Mouse (Mus musculus): ENCODE data around the gene Ucp3. TPM values are rescaled to one million over a fixed set of nuclear protein-coding genes. Genes with fewer than 3 reads are reported as not detected.

The Ucp3 gene
- polyA plus RNA-seq, 1 experiment: not detected

DNA sequence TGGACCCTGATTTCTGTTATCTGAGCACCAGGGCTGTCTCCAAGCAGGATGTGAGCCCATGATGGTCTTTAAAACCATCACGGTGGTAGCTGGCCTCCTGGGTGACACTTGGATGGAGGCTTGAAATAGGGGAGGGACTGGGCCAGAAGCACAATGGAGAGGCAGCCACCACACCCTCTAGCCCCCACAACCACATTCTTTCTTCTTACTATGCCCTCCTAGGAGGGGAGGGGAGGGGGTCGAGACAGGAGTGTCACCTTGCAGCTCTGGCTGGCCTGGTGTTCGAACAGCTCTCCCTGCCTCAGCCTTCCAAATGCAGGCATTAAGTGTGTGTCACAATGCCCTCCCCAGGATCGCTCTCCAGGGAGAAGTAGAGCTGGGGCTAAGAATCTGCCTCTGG, 24.6 kb downstream of the Ucp3 start:
- Histone ChIP-seq H3K4me1 (ENCODE audit: control insufficient read depth, insufficient read depth, low read length) (peaks cover 4% of the 10 kb centered on the region; the same call in 1 of the 2 replicates), H3K4me3 (ENCODE audit: insufficient read depth, low read length) (no peak overlapping the region), H3K27ac (ENCODE audit: insufficient read depth, low read length) (no peak overlapping the region)
- TF ChIP-seq CTCF (IDR thresholded peaks at IDR 0.05; ENCODE audit: borderline replicate concordance, insufficient read depth, low read length): no peak
- no peak for TF ChIP-seq POLR2A (IDR thresholded peaks at IDR 0.05; ENCODE audit: low read depth, low read length)

DNA sequence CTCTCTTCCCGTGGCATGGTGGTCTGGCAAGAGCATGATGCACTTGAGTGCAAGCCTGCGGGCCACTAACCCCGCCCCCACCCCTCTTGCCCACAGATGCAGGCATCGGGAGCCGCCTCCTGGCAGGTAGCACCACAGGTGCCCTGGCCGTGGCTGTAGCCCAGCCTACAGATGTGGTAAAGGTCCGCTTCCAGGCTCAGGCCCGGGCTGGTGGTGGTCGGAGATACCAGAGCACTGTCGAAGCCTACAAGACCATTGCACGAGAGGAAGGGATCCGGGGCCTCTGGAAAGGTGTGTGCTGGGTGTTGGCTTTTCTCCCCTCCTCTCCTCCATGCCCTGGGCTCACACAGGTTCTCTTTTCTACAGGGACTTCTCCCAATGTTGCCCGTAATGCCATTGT, 25.2 kb downstream of the Ucp3 start:
- H3K27ac ChIP-seq (ENCODE audit: insufficient read depth, low read length): no peak overlapping the region
- peaks cover 4% of the 10 kb centered on the region; the same call in 1 of the 2 replicates for H3K4me1 ChIP-seq (ENCODE audit: control insufficient read depth, insufficient read depth, low read length)
- TF ChIP-seq POLR2A (IDR thresholded peaks at IDR 0.05; ENCODE audit: low read depth, low read length) (no peak), CTCF (IDR thresholded peaks at IDR 0.05; ENCODE audit: borderline replicate concordance, insufficient read depth, low read length) (no peak)
- H3K4me3 ChIP-seq (ENCODE audit: insufficient read depth, low read length): no peak overlapping the region

DNA sequence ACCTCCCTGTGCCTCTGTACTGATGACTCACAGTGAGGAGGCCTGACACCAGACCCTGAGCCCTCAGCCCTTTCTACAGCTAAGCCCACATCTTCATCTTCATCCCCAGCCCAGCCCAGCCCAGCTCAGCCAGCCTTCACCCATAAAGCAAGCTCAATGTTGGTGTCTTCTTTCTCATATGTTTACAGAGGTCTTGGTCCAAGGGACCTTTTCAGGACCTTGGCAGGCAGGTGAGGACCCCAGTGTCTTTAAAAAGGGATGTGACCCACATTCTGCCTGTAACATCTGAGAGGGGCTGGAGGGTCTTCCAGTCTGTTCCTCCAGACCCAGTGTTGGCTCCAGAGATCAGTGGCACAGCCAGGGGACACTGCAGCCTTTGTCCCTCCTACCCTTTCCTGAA, 26.7 kb downstream of the Ucp3 start:
- Histone ChIP-seq H3K4me1 (ENCODE audit: control insufficient read depth, insufficient read depth, low read length) (no peaks in the 10 kb centered on the region), H3K4me3 (ENCODE audit: insufficient read depth, low read length) (no peak overlapping the region), H3K27ac (ENCODE audit: insufficient read depth, low read length) (no peak overlapping the region)
- no peak for TF ChIP-seq CTCF (IDR thresholded peaks at IDR 0.05; ENCODE audit: borderline replicate concordance, insufficient read depth, low read length)
- no peak for TF ChIP-seq POLR2A (IDR thresholded peaks at IDR 0.05; ENCODE audit: low read depth, low read length)

DNA sequence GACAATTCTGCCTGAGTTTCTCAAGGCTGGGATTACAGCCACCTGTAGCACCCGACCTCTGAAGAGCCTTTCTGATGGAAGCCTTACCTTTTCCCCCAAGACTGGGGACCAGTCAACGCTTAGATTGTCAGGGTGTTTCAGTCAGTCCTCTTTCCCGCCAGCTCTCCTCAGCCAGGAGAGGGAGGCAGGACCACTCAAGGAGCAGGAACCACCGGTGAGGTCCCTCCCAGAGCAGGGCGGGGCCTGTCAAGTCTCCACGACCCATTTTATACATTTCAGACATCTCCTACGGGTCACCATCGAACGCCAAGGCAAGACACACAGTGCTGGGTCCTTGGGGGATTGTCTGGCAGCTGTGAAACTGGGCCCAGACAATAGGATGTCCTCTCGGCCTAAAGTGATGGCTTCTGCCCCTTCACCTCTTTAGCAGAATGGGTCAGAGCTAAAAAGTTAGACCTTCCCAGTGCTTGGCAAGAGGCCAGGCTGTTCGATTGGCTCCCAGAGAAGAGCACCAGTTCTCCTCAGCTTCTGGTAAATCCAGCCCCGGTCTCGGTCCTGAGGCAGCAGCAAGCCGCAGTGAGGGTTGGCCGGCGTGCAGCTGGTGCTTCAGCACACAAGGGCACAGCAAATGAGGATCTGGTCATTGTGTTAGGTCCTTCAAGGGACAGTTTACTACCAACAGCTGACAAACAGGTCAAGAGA, 27.6 kb downstream of the Ucp3 start:
- H3K4me3 ChIP-seq (ENCODE audit: insufficient read depth, low read length): no peak overlapping the region
- no peak overlapping the region for H3K27ac ChIP-seq (ENCODE audit: insufficient read depth, low read length)
- TF ChIP-seq CTCF (IDR thresholded peaks at IDR 0.05; ENCODE audit: borderline replicate concordance, insufficient read depth, low read length) (no peak), POLR2A (IDR thresholded peaks at IDR 0.05; ENCODE audit: low read depth, low read length) (no peak)
- no peaks in the 10 kb centered on the region for H3K4me1 ChIP-seq (ENCODE audit: control insufficient read depth, insufficient read depth, low read length)

DNA sequence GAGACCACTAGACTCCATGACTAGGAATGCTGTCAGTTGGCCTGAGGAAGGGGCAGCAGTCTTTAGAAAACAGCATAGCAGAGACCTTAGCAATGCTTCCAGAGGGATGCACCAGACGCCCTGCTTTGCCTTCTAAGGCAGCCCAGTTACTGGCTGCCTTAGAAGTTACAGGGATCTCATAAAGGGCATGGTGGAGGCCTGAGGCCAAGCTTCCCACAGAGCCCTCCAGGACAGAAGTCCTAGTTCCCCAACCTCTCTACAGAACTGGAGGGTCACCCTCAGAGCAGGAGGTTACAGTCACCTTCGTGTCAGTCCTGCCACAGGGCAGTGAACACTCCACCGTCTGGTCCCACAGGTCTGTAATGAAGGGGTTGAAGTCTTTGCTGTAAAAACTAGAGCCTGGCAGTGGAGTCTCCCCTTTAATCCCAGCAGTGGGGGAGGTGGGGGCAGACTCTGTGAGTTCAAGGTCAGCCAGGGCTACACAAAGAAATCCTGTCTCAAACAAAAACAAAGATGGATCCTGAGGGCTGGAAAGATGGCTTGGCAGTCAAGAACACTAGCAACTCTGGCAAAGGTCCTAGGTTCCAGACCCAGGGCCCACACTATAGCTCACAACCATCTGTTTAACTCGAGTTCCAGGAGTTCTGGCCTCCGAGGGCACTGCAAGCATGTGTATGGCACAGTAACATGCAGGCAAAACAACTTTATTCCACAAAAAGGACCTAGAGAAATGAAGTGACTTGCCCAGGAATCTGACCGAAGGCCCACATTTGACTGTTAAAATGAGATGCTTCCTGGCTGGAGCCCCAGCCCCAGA, 28.4 kb downstream of the Ucp3 start:
- Histone ChIP-seq H3K4me3 (ENCODE audit: insufficient read depth, low read length) (no peak overlapping the region), H3K4me1 (ENCODE audit: control insufficient read depth, insufficient read depth, low read length) (no peaks in the 10 kb centered on the region), H3K27ac (ENCODE audit: insufficient read depth, low read length) (no peak overlapping the region)
- TF ChIP-seq CTCF (IDR thresholded peaks at IDR 0.05; ENCODE audit: borderline replicate concordance, insufficient read depth, low read length): no peak
- no peak for TF ChIP-seq POLR2A (IDR thresholded peaks at IDR 0.05; ENCODE audit: low read depth, low read length)

DNA sequence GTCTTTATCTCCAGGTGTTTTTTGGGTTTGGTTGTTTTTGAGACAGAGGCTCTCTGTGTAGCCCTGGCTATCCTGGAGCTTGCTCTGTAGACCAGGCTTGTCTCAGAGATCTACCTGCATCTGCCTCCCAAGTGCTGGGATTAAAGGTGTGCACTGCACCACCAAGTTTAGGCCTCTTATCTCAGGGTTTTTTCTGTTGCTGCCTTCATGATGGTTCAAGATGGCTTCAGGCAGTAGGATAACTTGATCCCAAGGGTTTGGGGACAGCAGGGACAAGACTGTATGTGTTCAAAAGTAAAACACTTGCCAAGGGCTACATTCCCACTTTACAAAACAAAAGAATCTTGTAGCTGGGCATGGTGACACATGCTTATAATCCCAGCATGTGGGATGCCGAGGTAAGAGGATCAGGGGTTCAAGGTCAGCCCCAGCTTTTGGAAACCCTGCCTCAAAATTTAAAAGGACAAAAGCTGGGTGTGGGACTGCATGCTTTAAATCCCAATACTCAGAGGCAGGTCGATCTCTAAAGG, 29.1 kb downstream of the Ucp3 start:
- no peaks in the 10 kb centered on the region for H3K4me1 ChIP-seq (ENCODE audit: control insufficient read depth, insufficient read depth, low read length)
- no peak overlapping the region for H3K4me3 ChIP-seq (ENCODE audit: insufficient read depth, low read length)
- TF ChIP-seq CTCF (IDR thresholded peaks at IDR 0.05; ENCODE audit: borderline replicate concordance, insufficient read depth, low read length) (no peak), POLR2A (IDR thresholded peaks at IDR 0.05; ENCODE audit: low read depth, low read length) (no peak)
- no peak overlapping the region for H3K27ac ChIP-seq (ENCODE audit: insufficient read depth, low read length)

DNA sequence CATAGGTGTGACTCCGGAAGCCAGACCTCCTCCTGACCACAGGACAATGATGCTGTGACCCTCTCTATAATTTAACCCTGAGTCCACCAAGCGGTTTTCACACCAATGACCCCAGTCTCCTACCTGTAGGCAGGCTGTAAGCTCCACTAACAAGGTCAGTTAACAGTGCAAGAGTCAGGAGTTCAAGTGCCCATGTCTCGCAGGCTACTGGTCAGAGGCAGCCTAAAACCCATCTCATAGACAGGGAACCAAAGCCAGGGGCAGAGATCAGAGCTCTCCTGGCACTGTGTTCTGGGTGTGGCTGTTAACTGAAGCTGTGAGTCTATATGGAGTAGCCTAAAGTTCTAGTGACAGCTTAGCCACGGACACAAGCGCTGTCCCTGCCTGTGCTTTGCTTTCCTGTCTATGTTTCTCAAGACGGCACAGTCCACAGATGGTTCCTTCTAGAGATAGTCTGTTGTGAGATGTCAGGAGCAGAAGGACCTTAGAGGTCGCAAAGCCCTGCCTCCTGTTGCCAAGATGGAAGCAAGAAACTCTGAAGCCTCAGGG, 29.7 kb downstream of the Ucp3 start:
- Histone ChIP-seq H3K4me1 (ENCODE audit: control insufficient read depth, insufficient read depth, low read length) (no peaks in the 10 kb centered on the region), H3K27ac (ENCODE audit: insufficient read depth, low read length) (no peak overlapping the region), H3K4me3 (ENCODE audit: insufficient read depth, low read length) (no peak overlapping the region)
- no peak for TF ChIP-seq POLR2A (IDR thresholded peaks at IDR 0.05; ENCODE audit: low read depth, low read length)
- TF ChIP-seq CTCF (IDR thresholded peaks at IDR 0.05; ENCODE audit: borderline replicate concordance, insufficient read depth, low read length): no peak

DNA sequence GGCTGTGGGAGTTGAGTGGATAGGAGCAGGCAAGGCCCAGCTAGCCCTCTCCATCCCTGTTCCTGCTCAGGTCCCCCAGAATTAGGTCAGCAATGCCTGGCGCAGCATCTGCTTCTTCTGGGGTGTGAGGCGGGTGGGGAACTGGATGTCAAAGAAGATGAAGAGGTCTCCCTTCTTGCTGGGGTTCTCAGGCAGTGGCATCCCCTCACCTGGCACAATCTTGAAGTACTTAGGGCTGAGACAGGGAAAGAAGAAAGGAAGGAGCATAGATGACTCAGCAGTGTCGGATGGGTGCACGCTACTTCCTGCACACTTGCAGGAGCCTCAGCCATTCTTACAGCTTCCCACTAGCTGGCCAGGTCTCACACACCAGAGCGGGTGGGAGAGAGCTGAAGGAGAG, 30.3 kb downstream of the Ucp3 start:
- no peak for TF ChIP-seq CTCF (IDR thresholded peaks at IDR 0.05; ENCODE audit: borderline replicate concordance, insufficient read depth, low read length)
- no peak for TF ChIP-seq POLR2A (IDR thresholded peaks at IDR 0.05; ENCODE audit: low read depth, low read length)

DNA sequence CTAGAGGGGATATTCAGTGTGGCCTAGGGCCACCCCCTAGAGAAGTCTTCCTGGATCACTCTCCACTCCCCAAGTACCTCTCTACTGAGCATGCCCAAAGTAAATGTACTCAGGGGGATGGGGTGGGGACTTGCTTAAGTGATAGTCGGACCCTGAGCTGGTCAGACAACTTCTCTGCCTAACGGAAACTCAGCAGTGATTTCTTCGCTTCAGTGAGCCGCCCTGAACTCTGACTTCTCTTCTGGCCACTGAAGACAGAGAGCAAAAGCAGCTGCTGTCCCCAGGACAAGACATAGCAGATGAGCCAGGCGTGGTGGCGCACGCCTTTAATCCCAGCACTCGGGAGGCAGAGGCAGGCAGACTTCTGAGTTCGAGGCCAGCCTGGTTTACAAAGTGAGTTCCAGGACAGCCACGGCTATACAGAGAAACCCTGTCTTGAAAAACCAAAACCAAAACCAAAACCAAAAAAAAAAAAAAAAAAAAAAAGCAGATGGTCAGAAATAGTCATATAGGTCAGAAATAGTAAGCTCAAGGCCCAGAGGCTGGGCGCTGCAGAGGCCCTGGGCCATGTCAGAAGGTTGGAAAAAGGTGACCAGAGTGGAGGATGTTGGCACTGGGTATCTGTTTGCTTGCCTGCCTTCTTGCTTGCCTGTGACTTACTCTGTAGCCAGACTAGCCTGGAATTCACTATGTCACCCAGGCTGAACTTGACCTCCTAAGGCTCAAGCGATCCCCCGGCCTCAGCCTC, 32.1 kb downstream of the Ucp3 start:
- Histone ChIP-seq H3K4me3 (ENCODE audit: insufficient read depth, low read length) (no peak overlapping the region), H3K4me1 (ENCODE audit: control insufficient read depth, insufficient read depth, low read length) (no peaks in the 10 kb centered on the region), H3K27ac (ENCODE audit: insufficient read depth, low read length) (no peak overlapping the region)
- TF ChIP-seq POLR2A (IDR thresholded peaks at IDR 0.05; ENCODE audit: low read depth, low read length) (no peak), CTCF (IDR thresholded peaks at IDR 0.05; ENCODE audit: borderline replicate concordance, insufficient read depth, low read length) (no peak)

More for the DNA sequence above, 30.3 kb downstream of the Ucp3 start:
- Histone ChIP-seq H3K4me3 (ENCODE audit: insufficient read depth, low read length) (no peak overlapping the region), H3K27ac (ENCODE audit: insufficient read depth, low read length) (no peak overlapping the region), H3K4me1 (ENCODE audit: control insufficient read depth, insufficient read depth, low read length) (no peaks in the 10 kb centered on the region)
